Mouse (Mus musculus) adrenal gland, adult 2 months (tissue): ENCODE measurements around the gene Gramd1c. TPM values are rescaled to one million over a fixed set of nuclear protein-coding genes. Genes with fewer than 3 reads are reported as not detected.

Experiments
- DNase-seq: peaks from one replicate; pipeline ENCODE4 v3.0.0; 2021
- long read RNA-seq: library from polyadenylated mRNA; stranded (forward); transcript quantifications from one replicate; pipeline ENCODE4 v2.0.0, GENCODE M21; 2021
- polyA plus RNA-seq: library from polyadenylated mRNA; depleted of rRNA; stranded (reverse); fragments of >200 nt; gene quantifications from 2 replicates; pipeline ENCODE4 v1.2.3, GENCODE M21; 2012; rRNA removed
- total RNA-seq, 2 experiments: library from RNA; stranded (reverse); gene quantifications; 2 replicates each; pipeline ENCODE4 v1.2.3; 2021

The Gramd1c gene
- 1 to 10 TPM in 1 of 2 experiments, under 1 TPM in 1; 0.97 to 1.8 TPM for total RNA-seq
- 0.03 TPM in 2 replicates for polyA plus RNA-seq
- long read RNA-seq, partial matches to known transcripts = 0 of 1 reads
- long read RNA-seq, other reads (novel, unspliced or antisense) = 1 of 1 reads

- DNase-seq = peak; percentile 76
Observed at GRCm38 (mm10) chr16:44063025-44063894, at the start of gene Gramd1c. Gramd1c (minus strand) TSS chr16:44063345.

GRCm38 (mm10) chr16:44109002-44109401 lies 45.9 kb upstream of the Gramd1c start:
- no peak for DNase-seq

DNA sequence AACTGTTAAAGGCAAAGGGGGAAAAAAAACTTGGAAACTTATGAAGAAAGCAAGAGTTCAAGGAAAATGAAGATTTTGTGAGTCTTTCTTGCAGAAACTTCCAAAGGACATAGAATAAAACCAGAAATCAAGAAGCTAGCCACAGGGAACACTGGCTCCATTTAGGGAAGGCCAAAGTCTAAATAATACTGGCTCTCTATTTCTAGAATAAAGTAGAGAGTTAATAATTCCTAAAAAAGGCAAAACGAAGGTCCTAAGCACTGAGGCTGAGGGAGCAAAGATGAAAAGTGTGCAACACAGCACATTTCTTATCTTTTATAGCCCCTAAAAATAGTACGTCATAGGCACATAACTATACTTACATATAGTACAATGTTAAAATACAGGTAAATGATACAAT lies 42.1 kb upstream of the Gramd1c start:
- DNase-seq = no peak

DNA sequence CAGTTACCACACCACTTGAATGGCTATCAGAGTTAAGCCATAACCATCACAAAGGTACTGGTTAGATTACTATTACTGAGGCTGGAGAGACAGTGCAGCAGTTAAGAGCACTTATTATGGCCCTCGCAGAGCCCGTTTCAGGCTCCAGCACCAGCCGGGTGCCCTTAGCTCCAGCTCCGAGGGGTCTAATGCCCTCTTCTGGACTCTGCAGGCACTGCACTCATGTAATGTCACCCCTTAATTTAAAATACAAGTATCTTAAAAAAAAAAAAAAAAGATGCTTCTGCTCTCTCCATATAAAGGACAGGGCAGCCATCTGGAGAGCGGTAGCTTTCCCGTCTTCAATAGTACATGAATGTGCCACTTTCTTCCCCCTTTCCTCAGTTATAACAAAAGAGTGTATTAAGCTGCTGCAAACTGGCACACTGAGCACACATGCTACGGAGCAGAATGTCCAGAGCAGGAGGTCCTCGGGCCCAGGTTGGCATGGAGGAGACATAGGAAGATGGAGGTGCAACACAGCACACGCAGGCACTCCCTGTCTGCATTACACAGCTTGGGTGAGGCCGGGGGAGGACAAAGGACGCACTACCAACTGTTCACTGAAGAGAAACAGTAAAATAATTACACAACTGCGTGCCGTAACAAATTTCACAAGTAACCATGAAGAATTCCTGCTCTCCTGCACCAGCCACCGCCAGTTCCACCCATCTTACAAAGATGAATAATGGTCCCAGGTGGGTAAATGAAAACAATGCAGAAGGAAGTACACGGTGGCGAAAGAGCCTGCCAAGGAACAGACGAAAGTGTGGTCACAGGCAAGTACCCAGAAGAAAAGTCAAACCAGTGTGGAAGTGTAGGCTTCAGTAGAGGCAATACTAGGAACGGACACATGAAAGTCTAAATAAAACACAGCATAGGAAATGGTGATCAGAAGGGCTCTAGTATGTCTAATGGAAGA lies 40.9 kb upstream of the Gramd1c start:
- DNase-seq = no peak

- no peak for DNase-seq
Observed at GRCm38 (mm10) chr16:44102925-44103324, 39.8 kb upstream of the Gramd1c start.

- DNase-seq = no peak
Observed at GRCm38 (mm10) chr16:44101181-44101710, 38.1 kb upstream of the Gramd1c start.

GRCm38 (mm10) chr16:44099377-44099776 lies 36.2 kb upstream of the Gramd1c start:
- DNase-seq = no peak

GRCm38 (mm10) chr16:44087650-44088049 lies 24.5 kb upstream of the Gramd1c start:
- no peak for DNase-seq

DNA sequence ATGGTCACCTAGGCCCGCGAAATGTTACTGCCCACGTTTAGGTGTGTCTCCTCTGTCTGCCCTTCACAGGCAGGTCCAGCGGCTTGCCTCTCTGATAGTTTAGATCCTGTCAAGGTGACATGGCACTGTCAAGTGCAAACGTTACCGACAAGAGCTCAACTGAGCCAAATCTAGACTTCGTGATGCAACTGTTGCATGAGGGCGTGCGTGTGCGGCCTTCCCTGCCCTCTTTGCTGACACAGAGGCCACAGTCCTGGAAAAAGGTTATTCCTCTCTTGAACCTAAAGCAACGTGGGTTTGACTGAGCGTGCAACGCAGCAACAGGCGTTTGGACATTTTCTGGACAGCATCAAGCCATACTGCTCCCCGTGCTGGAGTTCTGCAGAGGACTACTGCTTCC lies 1.8 kb downstream of the Gramd1c start:
- no peak for DNase-seq

GRCm38 (mm10) chr16:44060604-44061286 lies 2.4 kb downstream of the Gramd1c start:
- DNase-seq = peak; percentile 6

GRCm38 (mm10) chr16:44058745-44059144 lies 4.4 kb downstream of the Gramd1c start:
- DNase-seq = peak; percentile 48

GRCm38 (mm10) chr16:44055766-44056165 lies 7.4 kb downstream of the Gramd1c start:
- no peak for DNase-seq

- no peak for DNase-seq
Observed at GRCm38 (mm10) chr16:44053265-44053664, 9.9 kb downstream of the Gramd1c start.

- no peak for DNase-seq
Observed at GRCm38 (mm10) chr16:44052390-44052789, 10.8 kb downstream of the Gramd1c start.

DNA sequence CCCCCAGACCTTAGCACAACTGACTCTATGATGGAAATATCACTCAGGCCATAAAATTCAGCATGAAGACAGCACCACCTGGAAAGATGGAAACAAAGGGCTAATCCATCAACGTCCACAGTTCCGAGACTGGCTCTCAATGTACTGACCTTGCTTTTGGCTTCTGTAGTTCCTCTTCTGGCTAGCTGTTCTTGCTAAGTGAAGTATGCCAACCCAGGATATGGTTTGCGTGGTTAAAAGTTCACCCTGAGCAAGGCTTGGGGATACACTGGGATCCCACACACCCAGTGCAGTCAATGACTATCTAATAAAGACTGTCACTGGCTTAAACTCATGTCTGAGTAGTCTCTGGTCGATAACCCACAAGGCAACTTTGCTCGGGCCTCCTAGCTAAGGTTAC lies 13.0 kb downstream of the Gramd1c start:
- no peak for DNase-seq

GRCm38 (mm10) chr16:44039112-44039511 lies 24.0 kb downstream of the Gramd1c start:
- no peak for DNase-seq

GRCm38 (mm10) chr16:44035221-44035620 lies 27.9 kb downstream of the Gramd1c start:
- DNase-seq = no peak

GRCm38 (mm10) chr16:44033365-44033764 lies 29.8 kb downstream of the Gramd1c start:
- DNase-seq = no peak

GRCm38 (mm10) chr16:44029273-44029672 lies 33.9 kb downstream of the Gramd1c start:
- no peak for DNase-seq

GRCm38 (mm10) chr16:44026822-44027221 lies 36.3 kb downstream of the Gramd1c start:
- DNase-seq = no peak

DNA sequence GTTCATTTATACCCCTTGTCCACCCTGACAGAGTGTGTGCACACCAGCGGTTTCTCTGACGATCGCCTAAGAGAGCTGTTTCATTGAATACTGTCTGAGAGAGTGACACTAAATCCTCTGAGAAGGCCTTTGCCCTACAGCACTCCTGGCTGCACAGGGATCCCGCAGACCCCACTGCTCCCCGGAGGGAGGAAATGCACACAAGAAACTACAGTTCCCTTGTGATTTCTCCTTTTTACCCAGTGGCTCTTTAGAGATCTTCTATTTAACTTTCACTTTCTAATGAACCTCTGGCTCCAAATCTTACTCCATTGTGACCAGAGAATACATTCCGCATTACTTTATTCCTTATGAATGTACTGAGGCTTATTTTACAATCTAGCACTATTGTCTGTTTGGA lies 36.9 kb downstream of the Gramd1c start:
- DNase-seq = no peak
